Mouse (Mus musculus): ENCODE data around the gene 4833427G06Rik.

4833427G06Rik gene

DNA sequence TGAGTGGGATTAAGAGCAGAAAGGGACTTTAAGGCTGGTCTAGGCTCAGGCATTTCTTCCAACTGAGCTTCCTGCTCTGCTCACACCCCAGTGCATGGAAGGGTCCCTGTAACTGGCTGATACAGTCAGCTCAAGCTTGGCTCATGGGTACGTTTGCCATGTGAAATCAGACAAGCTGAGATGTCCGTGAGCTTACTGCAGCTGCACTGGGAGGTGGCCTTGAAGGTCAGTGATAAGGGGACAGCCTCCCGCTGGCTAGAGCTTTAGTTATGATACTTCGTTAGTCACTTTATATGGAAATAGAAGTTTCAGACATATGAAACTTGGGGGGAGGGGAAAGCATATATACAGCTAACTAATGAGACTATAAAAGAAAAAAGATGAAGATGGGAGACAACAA, 31.1 kb downstream of the 4833427G06Rik start:
- peak; percentile 54 to 74 for DNase-seq (ENCODE audit: inconsistent age in 2 of 2, low spot score in 1 of 2)

GRCm38 (mm10) chr9:51068202-51068601, 33.7 kb downstream of the 4833427G06Rik start:
- DNase-seq (ENCODE audit: inconsistent age in 2 of 2, low spot score in 1 of 2), result peak in 1 of 2 experiments; percentile 42

- no peak for DNase-seq (ENCODE audit: inconsistent age in 2 of 2, low spot score in 1 of 2)
Measured at GRCm38 (mm10) chr9:51060601-51061000, 41.3 kb downstream of the 4833427G06Rik start, which contains the start of gene Btg4. Gene Btg4 (plus strand): TSS chr9:51060901.

DNA sequence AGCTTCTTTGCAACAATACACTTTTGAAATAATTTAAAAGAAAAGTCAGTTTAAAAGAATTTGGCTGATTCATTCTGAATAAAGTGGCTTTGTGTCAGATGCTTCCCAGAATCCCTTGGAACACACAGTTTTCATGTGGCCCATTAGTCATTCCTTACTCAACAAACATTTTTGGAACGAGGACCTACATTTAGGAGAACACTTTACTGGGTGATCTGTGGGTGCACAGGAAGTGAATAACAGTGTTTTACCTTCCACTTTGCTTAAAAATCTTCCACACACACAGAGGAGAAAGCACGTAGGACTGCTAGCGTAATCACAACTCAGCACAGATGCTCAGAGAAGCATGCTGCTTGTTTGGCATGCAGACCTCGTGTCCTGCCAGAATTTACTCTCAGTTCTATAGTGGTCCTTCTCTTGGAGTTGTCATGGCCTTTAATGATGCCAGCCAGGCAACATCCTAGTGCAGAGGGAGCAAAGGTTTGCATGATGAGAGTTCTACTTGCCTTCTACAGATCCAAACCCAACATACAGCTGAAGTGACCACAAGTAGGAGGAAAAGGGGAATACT, 42.8 kb downstream of the 4833427G06Rik start:
- peak; percentile 11 to 71 for DNase-seq (ENCODE audit: inconsistent age in 2 of 2, low spot score in 1 of 2)

- no peak for DNase-seq (ENCODE audit: inconsistent age in 2 of 2, low spot score in 1 of 2)
Measured at GRCm38 (mm10) chr9:51056360-51057324, 45.2 kb downstream of the 4833427G06Rik start.

GRCm38 (mm10) chr9:51052180-51052579, 49.7 kb downstream of the 4833427G06Rik start:
- DNase-seq (ENCODE audit: inconsistent age in 2 of 2, low spot score in 1 of 2), result peak in 1 of 2 experiments; percentile 60

- DNase-seq (ENCODE audit: inconsistent age in 2 of 2, low spot score in 1 of 2), result no peak
Measured at GRCm38 (mm10) chr9:51042136-51042535, 59.7 kb downstream of the 4833427G06Rik start.

- DNase-seq (ENCODE audit: inconsistent age in 2 of 2, low spot score in 1 of 2), result no peak
Measured at GRCm38 (mm10) chr9:51041491-51041980, 60.3 kb downstream of the 4833427G06Rik start.

DNA sequence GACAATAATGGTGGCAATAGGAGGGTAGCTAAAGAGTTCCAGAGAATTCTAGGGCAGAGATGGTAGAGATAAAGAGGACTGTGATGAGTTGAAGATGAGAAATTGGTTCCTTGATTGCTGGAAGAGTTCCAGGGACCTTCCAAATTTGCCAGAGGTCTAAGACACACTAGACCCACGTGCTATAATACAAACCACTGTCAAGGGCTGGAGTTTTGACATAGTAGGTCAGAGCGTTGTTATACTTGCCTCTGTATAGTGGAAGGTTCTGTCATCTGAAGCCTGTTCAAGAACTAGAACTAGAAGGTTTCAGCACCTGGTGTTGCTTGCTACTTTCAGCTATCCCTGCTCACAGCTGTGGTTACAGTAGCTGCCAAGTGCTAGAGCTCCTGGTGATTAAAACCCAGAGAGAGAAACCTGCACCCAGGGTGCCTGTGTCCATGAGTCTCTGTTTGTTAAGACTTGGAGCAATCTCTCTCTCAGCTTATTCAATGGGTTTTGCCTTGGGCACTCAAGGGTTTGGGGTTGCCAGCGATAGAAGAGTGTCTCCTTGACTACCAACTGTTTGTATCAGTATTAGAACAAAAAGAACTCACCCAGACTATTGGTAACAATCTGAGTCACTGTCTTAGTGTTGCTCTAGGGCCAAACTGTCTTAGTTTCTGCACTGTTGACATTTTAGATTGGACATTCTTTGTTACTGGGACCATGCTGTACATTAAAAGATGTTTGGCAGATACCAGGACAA, 68.9 kb downstream of the 4833427G06Rik start:
- DNase-seq (ENCODE audit: inconsistent age in 2 of 2, low spot score in 1 of 2), result no peak

DNA sequence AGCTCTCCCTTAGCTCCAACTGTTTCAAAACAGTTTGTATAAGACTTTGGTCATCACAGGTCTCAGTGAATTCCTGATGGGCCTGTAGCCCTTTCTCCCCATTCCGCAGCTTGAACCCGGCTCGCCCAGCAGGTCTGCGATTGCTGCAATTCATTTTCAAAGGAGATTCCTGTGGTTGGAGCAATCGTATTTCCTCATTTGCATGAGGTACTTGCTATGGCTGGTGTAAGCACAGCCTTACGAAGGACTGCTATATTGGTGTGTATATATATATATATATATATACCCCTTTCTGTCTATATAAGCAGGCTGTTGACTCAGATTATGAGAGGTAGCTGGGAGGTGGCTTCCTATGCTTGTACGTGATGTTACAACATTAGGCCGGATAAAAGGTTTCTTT, 69.6 kb downstream of the 4833427G06Rik start:
- no peak for DNase-seq (ENCODE audit: inconsistent age in 2 of 2, low spot score in 1 of 2)

GRCm38 (mm10) chr9:51031603-51032002, 70.3 kb downstream of the 4833427G06Rik start:
- DNase-seq (ENCODE audit: inconsistent age in 2 of 2, low spot score in 1 of 2), result no peak
